Mouse (Mus musculus) neural tube, embryonic 14.5 days (tissue): ENCODE measurements around the gene Dip2c. TPM values are rescaled to one million over a fixed set of nuclear protein-coding genes. Genes with fewer than 3 reads are reported as not detected.

ENCODE experiments used
- ATAC-seq: fragments of 200-750 bp; cut with Nextera tagmentation; 2 replicates; pipeline ENCODE4 v1.8.0; 2017; ENCODE audit warnings: low read depth, mild to moderate bottlenecking, moderate TSS enrichment, moderate library complexity
- H3K27ac ChIP-seq: fragments of 300-500 bp; sonication (generic); 2 replicates; pipeline ENCODE4 v1.5.1; 2014; ENCODE audit warnings: low read depth, mild to moderate bottlenecking, control low read depth, low read length, moderate library complexity, mixed read lengths
- H3K27me3 ChIP-seq: fragments of 300-500 bp; sonication (generic); 2 replicates; pipeline ENCODE4 v1.6.1; 2014; ENCODE audit warnings: low read length; ENCODE audit not compliant: control insufficient read depth, insufficient read depth
- H3K36me3 ChIP-seq: fragments of 300-500 bp; sonication (generic); 2 replicates; pipeline ENCODE4 v1.6.1; 2014; ENCODE audit warnings: low read length, mixed read lengths; ENCODE audit not compliant: control insufficient read depth, insufficient read depth
- H3K4me1 ChIP-seq: fragments of 300-500 bp; sonication (generic); 2 replicates; pipeline ENCODE4 v1.6.1; 2014; ENCODE audit warnings: low read length; ENCODE audit not compliant: control insufficient read depth, insufficient read depth
- H3K4me2 ChIP-seq: fragments of 300-500 bp; sonication (generic); 2 replicates; pipeline ENCODE4 v1.6.1; 2014; ENCODE audit warnings: mild to moderate bottlenecking, low read depth, low read length, control low read depth
- H3K4me3 ChIP-seq: fragments of 300-500 bp; sonication (generic); 2 replicates; pipeline ENCODE4 v1.5.1; 2014; ENCODE audit warnings: low read depth, low read length, control low read depth, mixed read lengths
- H3K9ac ChIP-seq: fragments of 300-500 bp; sonication (generic); replicated peaks from 2 replicates; pipeline ENCODE4 v1.6.1; 2014; ENCODE audit warnings: low read depth, mild to moderate bottlenecking, control low read depth, low read length, mixed read lengths
- H3K9me3 ChIP-seq: fragments of 300-500 bp; sonication (generic); 2 replicates; pipeline ENCODE4 v1.6.1; 2016; ENCODE audit warnings: low read length; ENCODE audit not compliant: control insufficient read depth
- WGBS: fragments of 180-500 bp; shearing (Covaris S2); extraction: QIAGEN DNeasy Blood & Tissue Kit; methylation state at CpG from one replicate; pipeline ENCODE4 v1.1.7; 2014; 5-methylcytosine and 5-hydroxymethylcytosine counted together
- polyA plus RNA-seq: library from polyadenylated mRNA; unstranded; fragments of >200 nt; fragmentation: Nextera tagmentation; extraction: Ambion mirVana; gene quantifications from 2 replicates; pipeline ENCODE4 v1.2.1, GENCODE M21; 2014

Gene Dip2c
- polyA plus RNA-seq, 1 experiment from 2014 or later: 24.0 TPM

DNA sequence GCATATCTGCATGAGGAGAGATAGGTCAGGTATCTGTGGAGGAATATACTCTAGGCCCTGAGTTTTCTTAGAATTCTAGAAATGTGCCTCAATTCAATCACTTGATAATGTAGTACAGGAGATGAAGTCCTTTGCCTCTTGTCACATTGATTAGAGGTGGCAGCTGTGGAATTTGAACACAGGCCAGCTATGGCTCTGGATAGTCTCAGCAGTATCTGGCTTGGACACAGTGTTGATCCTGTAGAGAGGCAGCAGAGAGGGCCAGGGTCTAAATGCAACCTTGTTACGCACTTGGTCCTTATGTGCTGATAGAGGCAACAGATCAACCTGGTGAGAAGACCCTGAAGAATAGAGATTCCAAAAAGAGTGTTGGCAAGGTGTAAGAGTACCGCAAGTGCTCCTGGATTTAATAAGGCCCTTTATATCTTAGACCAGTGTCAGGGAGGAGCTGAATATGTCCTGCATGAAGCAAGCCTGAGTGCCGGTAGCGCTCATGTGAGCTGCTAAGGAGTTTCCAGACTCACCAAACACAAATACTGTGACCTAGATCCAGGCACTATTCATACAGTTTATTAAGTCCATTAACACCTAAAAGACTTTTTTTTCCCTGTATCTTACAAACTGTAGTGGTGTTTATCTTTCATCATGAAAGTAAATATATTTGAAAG, 170.3 kb downstream of the Dip2c start:
- ATAC-seq: no peak
- 98% methylated on average over 4 of the region's 4 CpGs for WGBS
- Histone ChIP-seq H3K36me3 (no peaks in the 10 kb centered on the region), H3K4me1 (no peaks in the 10 kb centered on the region), H3K4me3 (no peak overlapping the region), H3K4me2 (no peak overlapping the region), H3K9ac (no peak overlapping the region), H3K27ac (no peak overlapping the region), H3K9me3 (no peaks in the 10 kb centered on the region), H3K27me3 (no peaks in the 10 kb centered on the region)

GRCm38 (mm10) chr13:9450276-9450675, 173.9 kb downstream of the Dip2c start:
- H3K4me1 ChIP-seq: no peaks in the 10 kb centered on the region
- no peaks in the 10 kb centered on the region for H3K9me3 ChIP-seq
- no peak overlapping the region for H3K27ac ChIP-seq
- 88% methylated on average over 3 of the region's 3 CpGs for WGBS
- H3K4me2 ChIP-seq: no peak overlapping the region
- no peak for ATAC-seq
- H3K27me3 ChIP-seq: no peaks in the 10 kb centered on the region
- H3K36me3 ChIP-seq: no peaks in the 10 kb centered on the region
- no peak overlapping the region for H3K9ac ChIP-seq
- no peak overlapping the region for H3K4me3 ChIP-seq

DNA sequence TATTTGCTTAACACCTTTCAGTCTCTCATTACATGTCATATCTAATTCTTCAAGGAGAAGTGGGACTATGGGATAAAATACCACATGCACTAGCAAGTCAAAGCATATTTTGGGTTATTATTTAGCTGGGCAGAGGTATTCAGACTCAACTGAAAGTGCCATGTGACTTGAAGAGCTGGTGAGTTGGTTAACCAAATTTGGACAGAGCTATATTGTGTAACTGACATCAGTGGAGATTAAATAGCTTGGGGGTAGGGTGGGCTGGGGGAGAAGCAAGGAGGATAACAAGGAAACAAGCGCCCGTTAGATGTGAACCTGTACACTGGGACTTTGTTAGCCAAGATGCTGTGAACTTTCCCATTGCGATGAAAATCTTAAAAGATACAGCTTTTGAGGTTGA, 175.6 kb downstream of the Dip2c start:
- Histone ChIP-seq H3K27me3 (no peaks in the 10 kb centered on the region), H3K9me3 (no peaks in the 10 kb centered on the region), H3K27ac (no peak overlapping the region)

GRCm38 (mm10) chr13:9454426-9455177, 178.3 kb downstream of the Dip2c start:
- Histone ChIP-seq H3K27ac (no peak overlapping the region), H3K36me3 (no peaks in the 10 kb centered on the region), H3K4me3 (no peak overlapping the region), H3K4me2 (no peak overlapping the region), H3K9ac (no peak overlapping the region), H3K9me3 (no peaks in the 10 kb centered on the region), H3K4me1 (no peaks in the 10 kb centered on the region), H3K27me3 (no peaks in the 10 kb centered on the region)
- 83% methylated on average over 4 of the region's 4 CpGs for WGBS
- no peak for ATAC-seq

More for the DNA sequence above, 175.6 kb downstream of the Dip2c start:
- Histone ChIP-seq H3K4me3 (no peak overlapping the region), H3K36me3 (no peaks in the 10 kb centered on the region), H3K4me1 (no peaks in the 10 kb centered on the region), H3K4me2 (no peak overlapping the region), H3K9ac (no peak overlapping the region)
- ATAC-seq: no peak
- 87% methylated on average over 3 of the region's 3 CpGs for WGBS

GRCm38 (mm10) chr13:9455979-9456378, 179.7 kb downstream of the Dip2c start:
- no peaks in the 10 kb centered on the region for H3K36me3 ChIP-seq
- WGBS: 74% methylated on average over 1 of the region's 1 CpGs
- no peak overlapping the region for H3K27ac ChIP-seq
- H3K4me3 ChIP-seq: no peak overlapping the region
- H3K4me2 ChIP-seq: no peak overlapping the region
- no peaks in the 10 kb centered on the region for H3K27me3 ChIP-seq
- no peaks in the 10 kb centered on the region for H3K4me1 ChIP-seq
- no peak overlapping the region for H3K9ac ChIP-seq
- no peak for ATAC-seq
- no peaks in the 10 kb centered on the region for H3K9me3 ChIP-seq

DNA sequence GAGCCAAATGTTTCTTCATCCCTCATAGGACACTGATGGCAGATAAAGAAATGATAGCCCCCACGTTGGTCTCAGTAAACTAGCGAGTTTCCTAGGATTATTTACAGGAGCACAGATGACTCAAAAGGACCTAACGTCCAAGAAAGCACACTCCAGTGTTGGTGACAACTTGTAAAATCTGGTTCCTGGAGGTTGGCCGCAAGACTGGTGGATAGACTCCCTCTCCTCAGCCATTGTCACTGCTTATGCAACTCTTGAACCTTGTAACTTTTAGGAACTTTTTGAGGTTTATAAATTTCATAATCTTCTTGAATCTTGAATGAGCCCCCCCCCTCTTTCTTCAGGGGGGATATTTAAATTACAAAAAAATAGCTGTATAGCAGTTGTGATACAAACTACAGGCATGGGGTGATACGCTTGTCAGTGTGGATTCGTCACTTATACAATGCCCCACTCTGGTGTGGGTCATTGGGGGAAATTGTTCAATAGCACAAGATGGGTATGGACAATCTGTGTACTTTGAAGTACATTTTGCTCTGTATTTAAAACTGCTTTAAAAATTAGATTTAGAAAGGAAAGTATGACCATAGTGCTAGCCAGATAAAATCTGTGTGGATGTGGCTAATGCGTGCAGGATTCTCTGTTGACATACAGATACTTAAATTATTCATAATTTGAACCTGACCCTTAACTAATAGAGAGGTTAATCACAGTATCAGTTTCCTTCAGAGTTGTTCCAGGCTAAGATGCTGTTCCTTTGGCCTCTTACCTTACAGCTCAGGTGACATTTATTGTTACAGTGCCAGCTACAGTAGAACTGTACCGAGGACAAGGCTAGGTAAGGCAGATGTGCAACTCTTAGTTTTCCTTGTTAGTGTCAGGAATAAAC, 181.3 kb downstream of the Dip2c start:
- Histone ChIP-seq H3K4me3 (no peak overlapping the region), H3K4me2 (no peak overlapping the region), H3K9me3 (no peaks in the 10 kb centered on the region), H3K27ac (no peak overlapping the region), H3K27me3 (no peaks in the 10 kb centered on the region), H3K9ac (no peak overlapping the region), H3K36me3 (no peaks in the 10 kb centered on the region), H3K4me1 (no peaks in the 10 kb centered on the region)
- WGBS: 86% methylated on average over 8 of the region's 8 CpGs
- no peak for ATAC-seq

DNA sequence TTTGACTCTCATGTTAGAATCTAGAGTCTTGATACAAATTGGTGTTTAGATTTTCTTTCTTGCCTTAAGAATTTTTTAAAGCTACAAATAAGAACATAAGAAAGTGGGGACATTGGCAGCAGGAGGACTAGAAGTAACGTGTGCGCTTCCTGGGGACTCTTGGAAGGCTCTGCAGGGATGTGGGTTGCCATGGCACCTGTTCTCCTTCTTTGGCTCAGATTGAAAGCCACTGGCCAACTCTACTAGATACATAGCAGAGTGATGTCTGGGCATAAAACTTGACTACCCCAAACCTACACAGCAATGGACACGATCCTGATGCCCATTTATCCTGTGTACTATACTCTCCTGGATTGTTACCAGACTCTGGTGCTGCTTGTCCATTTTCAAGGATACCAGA, 188.1 kb downstream of the Dip2c start:
- ATAC-seq: no peak
- H3K4me1 ChIP-seq: no peaks in the 10 kb centered on the region
- no peak overlapping the region for H3K4me2 ChIP-seq
- WGBS: 84% methylated on average over 3 of the region's 3 CpGs
- no peak overlapping the region for H3K4me3 ChIP-seq
- no peak overlapping the region for H3K27ac ChIP-seq
- no peaks in the 10 kb centered on the region for H3K27me3 ChIP-seq
- H3K9ac ChIP-seq: no peak overlapping the region
- H3K9me3 ChIP-seq: no peaks in the 10 kb centered on the region
- H3K36me3 ChIP-seq: no peaks in the 10 kb centered on the region

DNA sequence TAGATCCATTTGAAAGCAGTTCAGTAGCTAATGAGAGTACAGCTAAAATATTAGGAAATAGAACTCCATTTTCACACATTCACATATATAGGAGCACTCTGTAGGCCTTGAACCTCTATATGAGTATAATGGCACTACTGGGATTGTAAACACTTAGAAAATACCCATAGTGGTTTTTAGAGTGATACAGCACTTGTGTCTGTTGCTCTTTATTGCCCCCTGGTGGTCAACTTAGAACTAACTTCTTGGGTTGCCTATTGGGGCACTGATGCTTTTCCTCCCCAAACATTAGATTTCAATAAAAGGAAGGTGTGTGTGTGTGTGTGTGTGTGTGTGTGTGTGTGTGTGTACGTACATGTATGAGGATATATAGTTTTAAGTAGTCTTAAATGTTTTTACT, 190.9 kb downstream of the Dip2c start:
- Histone ChIP-seq H3K27me3 (no peaks in the 10 kb centered on the region), H3K36me3 (no peaks in the 10 kb centered on the region), H3K4me1 (no peaks in the 10 kb centered on the region), H3K9me3 (no peaks in the 10 kb centered on the region), H3K9ac (no peak overlapping the region), H3K4me3 (no peak overlapping the region), H3K4me2 (no peak overlapping the region), H3K27ac (no peak overlapping the region)
- no peak for ATAC-seq
- WGBS: 21% methylated on average over 1 of the region's 1 CpGs

GRCm38 (mm10) chr13:9473383-9473782, 197.1 kb downstream of the Dip2c start:
- WGBS: 100% methylated on average over 1 of the region's 1 CpGs
- Histone ChIP-seq H3K4me2 (no peak overlapping the region), H3K27ac (no peak overlapping the region), H3K4me3 (no peak overlapping the region), H3K9ac (no peak overlapping the region), H3K36me3 (no peaks in the 10 kb centered on the region), H3K9me3 (no peaks in the 10 kb centered on the region), H3K27me3 (no peaks in the 10 kb centered on the region), H3K4me1 (no peaks in the 10 kb centered on the region)
- ATAC-seq: no peak
